13 mouse cellular contexts compared by ENCODE assay signal in the genomic region with DNA sequence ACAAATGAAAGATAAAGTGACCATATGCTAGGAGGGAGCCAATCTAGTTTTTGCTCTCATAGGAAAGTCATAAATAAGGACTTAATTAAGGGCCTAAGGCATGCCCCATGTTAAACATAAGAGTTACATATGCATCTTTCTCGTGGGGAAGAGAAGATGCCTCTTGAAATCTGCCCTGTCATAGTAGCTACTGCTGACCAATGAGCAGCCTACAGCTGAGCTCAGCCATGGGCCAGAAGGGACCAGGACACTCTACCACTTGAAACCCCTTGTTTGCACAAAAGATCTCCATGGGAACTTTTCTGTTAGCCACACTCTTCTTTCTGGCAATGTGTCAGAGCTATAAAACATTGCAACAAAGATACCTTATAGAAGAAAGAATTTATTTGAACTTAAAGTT. TPM values are rescaled to one million over a fixed set of nuclear protein-coding genes. Genes with fewer than 3 reads are reported as not detected.
DNase-seq lines count a peak whose midpoint lies in the region; ATAC-seq and TF ChIP-seq lines count a peak whose summit lies in the region.
"Had no signal": no experiment of that assay in that cellular context is flagged by ENCODE, and none has a peak within 500 bp of the region (broad histone marks: within the 10 kb centered on the region; RNA-seq: fewer than 3 reads in every experiment).

No protein-coding gene starts in this region.

- H3K9ac ChIP-seq in lung, embryonic 14.5 days = no peak overlapping the region
- H3K9ac ChIP-seq in limb, embryonic 13.5 days = no peak overlapping the region
- no peak overlapping the region for H3K9ac ChIP-seq in neural tube, embryonic 15.5 days (replicated peaks)
- H3K9ac ChIP-seq in hindbrain, embryonic 13.5 days = no peak overlapping the region
- H3K9ac ChIP-seq: neural tube, embryonic 13.5 days had no signal

- peak; percentile 38; the same call in 1 of the 2 replicates for ATAC-seq in lung, embryonic 14.5 days (ENCODE audit: insufficient read depth)
- ATAC-seq in limb, embryonic 13.5 days (ENCODE audit: low FRiP score, low read depth) = peak; percentile 69
- ATAC-seq in neural tube, embryonic 15.5 days (ENCODE audit: low FRiP score) = no peak
- no peak for ATAC-seq in hindbrain, embryonic 13.5 days (ENCODE audit: low FRiP score)

- H3K27ac ChIP-seq in lung, embryonic 14.5 days (ENCODE audit: low read depth) = peak overlapping the region; percentile 32; the same call in 1 of the 2 replicates
- H3K27ac ChIP-seq in limb, embryonic 13.5 days = no peak overlapping the region; the same call in 1 of the 2 replicates
- H3K27ac ChIP-seq in neural tube, embryonic 15.5 days (replicated peaks) = no peak overlapping the region
- H3K27ac ChIP-seq in hindbrain, embryonic 13.5 days = no peak overlapping the region
- H3K27ac ChIP-seq: midbrain, embryonic 10.5 days; neural tube, embryonic 13.5 days had no signal

- H3K4me2 ChIP-seq in lung, embryonic 14.5 days = peak overlapping the region; percentile 24
- H3K4me2 ChIP-seq in limb, embryonic 13.5 days (replicated peaks) = 0 out of 2 replicates have a peak overlapping the region, but pooled peaks have one; percentile 15
- H3K4me2 ChIP-seq in neural tube, embryonic 15.5 days = 0 out of 2 replicates have a peak overlapping the region, but pooled peaks have one; percentile 3
- H3K4me2 ChIP-seq in hindbrain, embryonic 13.5 days = no peak overlapping the region
- H3K4me2 ChIP-seq: neural tube, embryonic 13.5 days had no signal

- H3K4me1 ChIP-seq in lung, embryonic 14.5 days (ENCODE audit: insufficient read depth) = no peaks in the 10 kb centered on the region
- peaks cover 15% of the 10 kb centered on the region for H3K4me1 ChIP-seq in limb, embryonic 13.5 days
- no peaks in the 10 kb centered on the region for H3K4me1 ChIP-seq in neural tube, embryonic 15.5 days
- no peaks in the 10 kb centered on the region for H3K4me1 ChIP-seq in hindbrain, embryonic 13.5 days (replicated peaks)

- 29% methylated on average over 1 of the region's 1 CpGs for WGBS in lung, embryonic 14.5 days
- 28% methylated on average over 1 of the region's 1 CpGs for WGBS in limb, embryonic 13.5 days
- WGBS in neural tube, embryonic 15.5 days = 16% methylated on average over 1 of the region's 1 CpGs
- WGBS in hindbrain, embryonic 13.5 days = 43% methylated on average over 1 of the region's 1 CpGs

- no peak overlapping the region for H3K4me3 ChIP-seq in lung, embryonic 14.5 days (ENCODE audit: low read depth, low read length)
- H3K4me3 ChIP-seq in limb, embryonic 13.5 days = no peak overlapping the region
- H3K4me3 ChIP-seq in neural tube, embryonic 15.5 days (replicated peaks) = no peak overlapping the region
- no peak overlapping the region for H3K4me3 ChIP-seq in hindbrain, embryonic 13.5 days
- H3K4me3 ChIP-seq: midbrain, embryonic 10.5 days; neural tube, embryonic 13.5 days had no signal

- no peaks in the 10 kb centered on the region for H3K9me3 ChIP-seq in lung, embryonic 14.5 days (ENCODE audit: low read depth, low read length)
- no peaks in the 10 kb centered on the region for H3K9me3 ChIP-seq in limb, embryonic 13.5 days
- H3K9me3 ChIP-seq in neural tube, embryonic 15.5 days (replicated peaks) = no peaks in the 10 kb centered on the region
- no peaks in the 10 kb centered on the region for H3K9me3 ChIP-seq in hindbrain, embryonic 13.5 days
- H3K9me3 ChIP-seq: G1E; midbrain, embryonic 10.5 days; neural tube, embryonic 13.5 days had no signal

- H3K27me3 ChIP-seq in lung, embryonic 14.5 days (ENCODE audit: insufficient read depth, low read length) = no peaks in the 10 kb centered on the region
- no peaks in the 10 kb centered on the region for H3K27me3 ChIP-seq in limb, embryonic 13.5 days
- H3K27me3 ChIP-seq in neural tube, embryonic 15.5 days (replicated peaks) = no peaks in the 10 kb centered on the region
- H3K27me3 ChIP-seq in hindbrain, embryonic 13.5 days = no peaks in the 10 kb centered on the region
- H3K27me3 ChIP-seq: neural tube, embryonic 13.5 days had no signal

- no peak for DNase-seq in lung, embryonic 14.5 days
- no peak for DNase-seq in lung, postnatal 10 days
- DNase-seq in c-Kit-negative CD71-positive TER-119-positive erythroid progenitor cells, embryonic 14.5 days (ENCODE audit: low read depth, low spot score) = peak; percentile 58
- no peak for DNase-seq in frontal cortex, adult 2 months (ENCODE audit: extremely low spot score in 1 of 2, low spot score in 1 of 2)
- DNase-seq in right cerebral cortex, postnatal 25 days = no peak
- DNase-seq: adrenal gland, adult 8-10 months; cerebellum, postnatal 14 days had no signal

- H3K36me3 ChIP-seq in lung, embryonic 14.5 days (ENCODE audit: insufficient read depth) = no peaks in the 10 kb centered on the region
- H3K36me3 ChIP-seq in limb, embryonic 13.5 days = no peaks in the 10 kb centered on the region
- H3K36me3 ChIP-seq in neural tube, embryonic 15.5 days = no peaks in the 10 kb centered on the region
- H3K36me3 ChIP-seq in hindbrain, embryonic 13.5 days = no peaks in the 10 kb centered on the region
- H3K36me3 ChIP-seq: G1E; neural tube, embryonic 13.5 days had no signal

- no peak for TF ChIP-seq CTCF in lung, embryonic 14.5 days (IDR thresholded peaks at IDR 0.05; ENCODE audit: low read depth)

RNA-seq across cellular contexts. Expression of gene Enpp3, which starts 19.4 kb away (rescaled TPM):
- polyA plus RNA-seq in lung, embryonic 14.5 days (2014; fragmentation: Nextera tagmentation; extraction: Ambion mirVana) = 2.4 and 4.2 TPM in 2 replicates
- 8.1 and 8.2 TPM in 2 replicates for polyA plus RNA-seq in limb, embryonic 13.5 days (2015; fragmentation: Nextera tagmentation; extraction: Ambion mirVana)
- 3.7 and 4.8 TPM in 2 replicates for polyA plus RNA-seq in neural tube, embryonic 15.5 days (2015; fragmentation: Nextera tagmentation; extraction: Ambion mirVana)
- polyA plus RNA-seq in frontal cortex, adult 2 months (2012; rRNA removed) = 0.57 and 0.94 TPM in 2 replicates
- polyA plus RNA-seq in hindbrain, embryonic 13.5 days (2015; fragmentation: Nextera tagmentation; extraction: Ambion mirVana) = 4.2 and 4.6 TPM in 2 replicates
- polyA plus RNA-seq: G1E had no signal

RNA-seq across cellular contexts. Expression of gene Med23, which starts 46.5 kb away (rescaled TPM):
- 26.5 and 30.8 TPM in 2 replicates for polyA plus RNA-seq in lung, embryonic 14.5 days (2014; fragmentation: Nextera tagmentation; extraction: Ambion mirVana)
- 26.7 and 29.0 TPM in 2 replicates for polyA plus RNA-seq in limb, embryonic 13.5 days (2015; fragmentation: Nextera tagmentation; extraction: Ambion mirVana)
- 21.6 and 22.0 TPM in 2 replicates for polyA plus RNA-seq in neural tube, embryonic 15.5 days (2015; fragmentation: Nextera tagmentation; extraction: Ambion mirVana)
- 33.5 and 38.7 TPM in 2 replicates for polyA plus RNA-seq in frontal cortex, adult 2 months (2012; rRNA removed)
- 28.1 and 28.5 TPM in 2 replicates for polyA plus RNA-seq in hindbrain, embryonic 13.5 days (2015; fragmentation: Nextera tagmentation; extraction: Ambion mirVana)

Comparison
In these comparisons a context has a peak if more than half of its experiments do, and no peak if none do; other contexts are left out.
1. ATAC-seq: peak in lung, embryonic 14.5 days (single experiment) and limb, embryonic 13.5 days (single experiment); none in neural tube, embryonic 15.5 days (single experiment) and hindbrain, embryonic 13.5 days (single experiment).